Comparison of ENCODE assay signal across 30 mouse cellular contexts in genomic region chr1:22974917-22975316, GRCm38 (mm10).
DNase-seq lines count a peak whose midpoint lies in the region; ATAC-seq and TF ChIP-seq lines count a peak whose summit lies in the region.
"Had no signal": no experiment of that assay in that cellular context is flagged by ENCODE, and none has a peak within 500 bp of the region (broad histone marks: within the 10 kb centered on the region; RNA-seq: fewer than 3 reads in every experiment).

No protein-coding gene starts in this region.

- no peaks in the 10 kb centered on the region for H3K36me3 ChIP-seq in kidney, embryonic 15.5 days
- no peaks in the 10 kb centered on the region for H3K36me3 ChIP-seq in stomach, embryonic 14.5 days (ENCODE audit: control insufficient read depth, insufficient read depth, low read length)
- H3K36me3 ChIP-seq in stomach, postnatal 0 days (ENCODE audit: control insufficient read depth, insufficient read depth, low read length): no peaks in the 10 kb centered on the region
- H3K36me3 ChIP-seq in hindbrain, embryonic 12.5 days: no peaks in the 10 kb centered on the region
- no peaks in the 10 kb centered on the region for H3K36me3 ChIP-seq in stomach, embryonic 15.5 days
- H3K36me3 ChIP-seq: embryonic facial prominence, embryonic 13.5 days had no signal

- no peaks in the 10 kb centered on the region for H3K27me3 ChIP-seq in kidney, embryonic 15.5 days
- H3K27me3 ChIP-seq in stomach, embryonic 14.5 days (ENCODE audit: control insufficient read depth, insufficient read depth, low read length): no peaks in the 10 kb centered on the region
- no peaks in the 10 kb centered on the region for H3K27me3 ChIP-seq in stomach, postnatal 0 days (ENCODE audit: control insufficient read depth, insufficient read depth, low read length)
- H3K27me3 ChIP-seq in hindbrain, embryonic 12.5 days: no peaks in the 10 kb centered on the region
- H3K27me3 ChIP-seq in stomach, embryonic 15.5 days (replicated peaks): no peaks in the 10 kb centered on the region
- H3K27me3 ChIP-seq: embryonic facial prominence, embryonic 13.5 days had no signal

- no peak for DNase-seq in kidney, postnatal 4 days
- DNase-seq in stomach, postnatal 0 days (ENCODE audit: low spot score): no peak
- no peak for DNase-seq in adrenal gland, postnatal 4 days (ENCODE audit: low spot score in 2 of 2)
- DNase-seq: adrenal gland, adult 2 months; B cell, adult 2 months; cerebellum, adult 11-12 months; cerebellum, adult 9-11 months; embryo, embryonic 11 days; gastrocnemius, adult 2 months; gastrocnemius, postnatal 36 days; heart, adult 18-20 months; heart, postnatal 36 days; layer of hippocampus, postnatal 36 days; left cerebral cortex, postnatal 4 days; lung, adult 2 months; spleen, adult 18-20 months; thymus, adult 18-20 months; thymus, postnatal 25 days had no signal

- no peaks in the 10 kb centered on the region for H3K9me3 ChIP-seq in kidney, embryonic 15.5 days (replicated peaks)
- no peaks in the 10 kb centered on the region for H3K9me3 ChIP-seq in stomach, embryonic 14.5 days (ENCODE audit: control insufficient read depth, low read depth, low read length)
- H3K9me3 ChIP-seq in stomach, postnatal 0 days (ENCODE audit: control insufficient read depth, low read length): no peaks in the 10 kb centered on the region
- no peaks in the 10 kb centered on the region for H3K9me3 ChIP-seq in hindbrain, embryonic 12.5 days (replicated peaks)
- H3K9me3 ChIP-seq in stomach, embryonic 15.5 days: no peaks in the 10 kb centered on the region
- H3K9me3 ChIP-seq: embryonic facial prominence, embryonic 13.5 days had no signal

- H3K9ac ChIP-seq in kidney, embryonic 15.5 days: no peak overlapping the region
- no peak overlapping the region for H3K9ac ChIP-seq in stomach, embryonic 14.5 days (replicated peaks; ENCODE audit: low read depth, low read length)
- no peak overlapping the region for H3K9ac ChIP-seq in stomach, postnatal 0 days (ENCODE audit: low read length)
- no peak overlapping the region for H3K9ac ChIP-seq in hindbrain, embryonic 12.5 days
- no peak overlapping the region for H3K9ac ChIP-seq in stomach, embryonic 15.5 days
- H3K9ac ChIP-seq: embryonic facial prominence, embryonic 13.5 days; liver, embryonic 14.5 days had no signal

- TF ChIP-seq EP300 in stomach, postnatal 0 days (optimal IDR thresholded peaks at IDR 0.05): no peak

- 59% methylated on average over 4 of the region's 4 CpGs for WGBS in kidney, embryonic 15.5 days
- 32% methylated on average over 4 of the region's 4 CpGs for WGBS in stomach, embryonic 14.5 days
- WGBS in stomach, postnatal 0 days: 27% methylated on average over 4 of the region's 4 CpGs
- WGBS in hindbrain, embryonic 12.5 days: 39% methylated on average over 4 of the region's 4 CpGs
- WGBS in stomach, embryonic 15.5 days: 28% methylated on average over 4 of the region's 4 CpGs

- H3K4me2 ChIP-seq in kidney, embryonic 15.5 days: no peak overlapping the region
- H3K4me2 ChIP-seq in stomach, embryonic 14.5 days (replicated peaks; ENCODE audit: low read depth, low read length): no peak overlapping the region
- H3K4me2 ChIP-seq in stomach, postnatal 0 days (replicated peaks; ENCODE audit: low read depth): no peak overlapping the region
- no peak overlapping the region for H3K4me2 ChIP-seq in hindbrain, embryonic 12.5 days (replicated peaks)
- H3K4me2 ChIP-seq in stomach, embryonic 15.5 days: no peak overlapping the region
- H3K4me2 ChIP-seq: embryonic facial prominence, embryonic 13.5 days; heart, embryonic 11.5 days; midbrain, embryonic 11.5 days had no signal

- no peak overlapping the region for H3K27ac ChIP-seq in kidney, embryonic 15.5 days
- H3K27ac ChIP-seq in stomach, embryonic 14.5 days (ENCODE audit: low read length): no peak overlapping the region
- H3K27ac ChIP-seq in stomach, postnatal 0 days (replicated peaks): no peak overlapping the region
- no peak overlapping the region for H3K27ac ChIP-seq in hindbrain, embryonic 12.5 days
- no peak overlapping the region for H3K27ac ChIP-seq in stomach, embryonic 15.5 days
- H3K27ac ChIP-seq: embryonic facial prominence, embryonic 13.5 days; gastrocnemius, adult 2 months; liver, embryonic 14.5 days had no signal

- peak; percentile 56; the same call in 1 of the 2 replicates for ATAC-seq in kidney, embryonic 15.5 days (replicated peaks; ENCODE audit: low FRiP score)
- ATAC-seq in stomach, embryonic 14.5 days (ENCODE audit: insufficient number of reproducible peaks, insufficient read depth, low FRiP score, low read depth): peak; percentile 61; the same call in 1 of the 2 replicates
- ATAC-seq in stomach, postnatal 0 days (ENCODE audit: low FRiP score, low TSS enrichment): no peak
- ATAC-seq in hindbrain, embryonic 12.5 days (ENCODE audit: low FRiP score): 0 out of 2 replicates have a peak, but pooled peaks have one; percentile 32
- peak; percentile 56; the same call in 1 of the 2 replicates for ATAC-seq in stomach, embryonic 15.5 days (ENCODE audit: insufficient read depth, low FRiP score, low read depth)
- ATAC-seq: activated CD4-positive, CD25-positive, alpha-beta regulatory T cell, adult 4 months; forebrain, embryonic 16.5 days; intestine, postnatal 0 days; midbrain, embryonic 16.5 days had no signal

- no peak overlapping the region for H3K4me3 ChIP-seq in kidney, embryonic 15.5 days (replicated peaks)
- no peak overlapping the region for H3K4me3 ChIP-seq in stomach, embryonic 14.5 days (ENCODE audit: low read depth, low read length)
- no peak overlapping the region for H3K4me3 ChIP-seq in stomach, postnatal 0 days (ENCODE audit: low read depth, low read length)
- no peak overlapping the region for H3K4me3 ChIP-seq in hindbrain, embryonic 12.5 days
- no peak overlapping the region for H3K4me3 ChIP-seq in stomach, embryonic 15.5 days (replicated peaks)
- H3K4me3 ChIP-seq: embryonic facial prominence, embryonic 13.5 days; gastrocnemius, adult 2 months had no signal

- no peak for TF ChIP-seq CTCF in stomach, postnatal 0 days (IDR thresholded peaks at IDR 0.05; ENCODE audit: low read depth)

- 0 out of 2 replicates have a peak, but pooled peaks cover 3% of the 10 kb centered on the region for H3K4me1 ChIP-seq in kidney, embryonic 15.5 days
- H3K4me1 ChIP-seq in stomach, embryonic 14.5 days (ENCODE audit: control insufficient read depth, insufficient read depth, low read length): no peaks in the 10 kb centered on the region
- H3K4me1 ChIP-seq in stomach, postnatal 0 days (replicated peaks; ENCODE audit: control insufficient read depth, insufficient read depth): no peaks in the 10 kb centered on the region
- H3K4me1 ChIP-seq in hindbrain, embryonic 12.5 days: no peaks in the 10 kb centered on the region
- H3K4me1 ChIP-seq in stomach, embryonic 15.5 days: 0 out of 2 replicates have a peak, but pooled peaks cover 3% of the 10 kb centered on the region
- H3K4me1 ChIP-seq: embryonic facial prominence, embryonic 13.5 days had no signal
